Mouse (Mus musculus) liver (tissue): ENCODE data around the gene Arhgef10l.

ENCODE experiments used
- DNase-seq: peaks from one replicate; pipeline ENCODE4 v3.0.0-alpha.2; 2020; ENCODE audit warnings: mixed read lengths

Arhgef10l gene

GRCm38 (mm10) chr4:140665760-140666159 is at the start of gene Arhgef10l:
TSS of gene Arhgef10l (minus strand) at chr4:140666012.
- no peak for DNase-seq

GRCm38 (mm10) chr4:140714586-140714985 is 48.8 kb upstream of the Arhgef10l start:
- no peak for DNase-seq

- peak; percentile 85 for DNase-seq
These were observed 47.9 kb upstream of the Arhgef10l start for GRCm38 (mm10) chr4:140713480-140714365.

- no peak for DNase-seq
These were observed 45.5 kb upstream of the Arhgef10l start for GRCm38 (mm10) chr4:140711360-140711759.

GRCm38 (mm10) chr4:140710781-140711180 is 45.0 kb upstream of the Arhgef10l start:
- DNase-seq = no peak

- DNase-seq = no peak
These were observed 43.8 kb upstream of the Arhgef10l start for GRCm38 (mm10) chr4:140709617-140710016.

- DNase-seq = no peak
These were observed 43.3 kb upstream of the Arhgef10l start for GRCm38 (mm10) chr4:140709111-140709510.

GRCm38 (mm10) chr4:140708297-140708927 is 42.6 kb upstream of the Arhgef10l start:
- no peak for DNase-seq

- DNase-seq = no peak
These were observed 41.8 kb upstream of the Arhgef10l start for GRCm38 (mm10) chr4:140707615-140708014.

GRCm38 (mm10) chr4:140704166-140704565 is 38.4 kb upstream of the Arhgef10l start:
- no peak for DNase-seq

- DNase-seq = no peak
These were observed 37.8 kb upstream of the Arhgef10l start for GRCm38 (mm10) chr4:140703636-140704035.

- DNase-seq = peak; percentile 92
These were observed 37.0 kb upstream of the Arhgef10l start for GRCm38 (mm10) chr4:140702611-140703327.

- peak; percentile 64 for DNase-seq
These were observed 36.1 kb upstream of the Arhgef10l start for GRCm38 (mm10) chr4:140701716-140702561.

GRCm38 (mm10) chr4:140701049-140701715 is 35.4 kb upstream of the Arhgef10l start:
- DNase-seq = peak; percentile 86

- no peak for DNase-seq
These were observed 34.6 kb upstream of the Arhgef10l start, which contains the start of gene Rcc2 for GRCm38 (mm10) chr4:140700269-140701018. TSS of gene Rcc2 (plus strand) at chr4:140700541.

GRCm38 (mm10) chr4:140699441-140700127 is 33.8 kb upstream of the Arhgef10l start:
- peak; percentile 86 for DNase-seq

GRCm38 (mm10) chr4:140695675-140696585 is 30.1 kb upstream of the Arhgef10l start:
- DNase-seq = peak; percentile 79

- no peak for DNase-seq
These were observed 29.3 kb upstream of the Arhgef10l start for GRCm38 (mm10) chr4:140695146-140695545.

GRCm38 (mm10) chr4:140694551-140695060 is 28.8 kb upstream of the Arhgef10l start:
- DNase-seq = no peak
